Mouse (Mus musculus): Measurements from ENCODE around the gene Cul4a.

- TF ChIP-seq POLR2A (IDR thresholded peaks at IDR 0.05; ENCODE audit: low read depth, low read length) (no peak), CTCF (IDR thresholded peaks at IDR 0.05; ENCODE audit: borderline replicate concordance, insufficient read depth, low read length) (no peak)
Measured at GRCm38 (mm10) chr8:13162098-13162497, 56.7 kb downstream of the Cul4a start.

All from embryonic fibroblast, embryonic 13.5 days (primary cell).